Mouse (Mus musculus): ENCODE measurements at regions not wholly inside any gene's neighbourhood (a gene's known extent, or its start where the extent isn't known, plus 50 kb on each side); places are given as distances from the start of the nearest gene placed in this dataset.

- TF ChIP-seq CTCF (IDR thresholded peaks at IDR 0.05; ENCODE audit: borderline replicate concordance, insufficient read depth, low read length), result no peak
- no peak for TF ChIP-seq POLR2A (IDR thresholded peaks at IDR 0.05; ENCODE audit: low read depth, low read length)
These were observed 210.2 kb upstream of the N4bp1 start for GRCm38 (mm10) chr8:87095211-87095610.

All from embryonic fibroblast, embryonic 13.5 days (primary cell).